ENCODE assay signal across 8 mouse cellular contexts in the genomic region with DNA sequence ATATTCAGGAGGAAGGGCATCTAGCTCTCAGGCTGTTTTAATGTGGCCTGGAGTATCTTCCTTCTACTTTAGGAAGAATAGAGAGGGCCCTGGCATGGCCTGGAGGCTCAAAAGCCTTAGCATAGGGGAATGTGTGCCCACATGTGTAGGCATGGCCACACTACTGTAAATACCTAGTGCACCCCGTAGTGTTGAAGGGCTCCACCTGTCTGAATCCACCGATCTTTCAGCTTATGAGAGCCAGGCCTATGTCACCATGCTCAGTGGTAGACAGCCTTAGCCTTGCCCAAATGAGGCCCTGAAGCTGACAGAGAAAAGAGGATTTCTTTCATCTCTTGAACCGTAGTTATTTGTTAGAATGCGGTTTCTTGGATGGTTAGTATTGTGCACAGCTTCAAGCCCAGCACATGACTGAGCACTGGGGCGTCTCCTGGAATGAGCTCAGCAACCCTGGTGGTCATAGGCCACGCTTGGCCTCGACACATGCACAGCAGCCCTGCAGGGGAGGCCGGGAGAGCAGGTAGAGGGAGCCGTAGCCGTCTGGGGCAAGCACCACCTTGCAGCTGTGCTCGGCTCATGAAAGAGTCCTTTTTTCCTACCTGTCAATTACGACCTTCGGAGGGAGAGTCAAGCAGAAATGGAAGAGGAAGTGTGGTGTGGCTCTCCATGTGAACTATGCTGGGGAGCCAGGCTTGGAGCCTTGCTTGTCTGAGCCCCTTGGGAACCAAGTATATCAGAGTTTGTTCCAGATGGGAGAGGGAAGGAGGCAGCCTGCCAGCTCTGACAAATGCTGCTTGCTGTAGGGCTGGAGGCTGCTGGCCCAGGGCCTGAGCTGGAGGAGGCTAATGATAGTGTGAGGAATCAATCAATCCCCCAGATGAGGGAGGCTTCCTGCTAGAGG. TPM values are rescaled to one million over a fixed set of nuclear protein-coding genes. Genes with fewer than 3 reads are reported as not detected.
A peak's percentile ranks its signal among the peaks of the same experiment; 100 is the strongest.
DNase-seq lines count a peak whose midpoint lies in the region; ATAC-seq lines count a peak whose summit lies in the region.

No protein-coding gene starts in this region.

- peak overlapping the region; percentile 83 for H3K27ac ChIP-seq in hindbrain, embryonic 13.5 days
- H3K27ac ChIP-seq in lung, embryonic 15.5 days, result peak overlapping the region; percentile 94

- peak overlapping the region; percentile 49; the same call in 1 of the 2 replicates for H3K9ac ChIP-seq in hindbrain, embryonic 13.5 days
- H3K9ac ChIP-seq in lung, embryonic 15.5 days, result no peak overlapping the region

- H3K36me3 ChIP-seq in hindbrain, embryonic 13.5 days, result peaks cover 4% of the 10 kb centered on the region; the same call in 1 of the 2 replicates
- no peaks in the 10 kb centered on the region for H3K36me3 ChIP-seq in lung, embryonic 15.5 days

- H3K4me2 ChIP-seq in hindbrain, embryonic 13.5 days, result no peak overlapping the region; the same call in 1 of the 2 replicates
- H3K4me2 ChIP-seq in lung, embryonic 15.5 days, result peak overlapping the region; percentile 26; the same call in 1 of the 2 replicates

- peak; percentile 83 for ATAC-seq in hindbrain, embryonic 13.5 days (ENCODE audit: low FRiP score)
- ATAC-seq in lung, embryonic 15.5 days (ENCODE audit: borderline replicate concordance, extremely low read depth, low FRiP score, low TSS enrichment), result peak; percentile 90
- ATAC-seq in erythroid progenitor cell, adult 5-6 weeks (replicated peaks; ENCODE audit: low FRiP score, poor library complexity, severe bottlenecking), result no peak

- H3K4me1 ChIP-seq in hindbrain, embryonic 13.5 days (replicated peaks), result peaks cover 37% of the 10 kb centered on the region
- peaks cover 47% of the 10 kb centered on the region for H3K4me1 ChIP-seq in lung, embryonic 15.5 days

- WGBS in hindbrain, embryonic 13.5 days, result 53% methylated on average over 13 of the region's 13 CpGs
- 23% methylated on average over 13 of the region's 13 CpGs for WGBS in lung, embryonic 15.5 days

- DNase-seq in Muller cell, postnatal 12 days (ENCODE audit: inconsistent ontology term), result peak; percentile 89
- peak; percentile 60 for DNase-seq in brain, embryonic 18.5 days (ENCODE audit: low read depth, low spot score)
- DNase-seq in gastrocnemius, adult 8-10 months (ENCODE audit: low spot score in 2 of 2), result peak; percentile 80 to 86
- peak; percentile 88 to 90 for DNase-seq in layer of hippocampus, postnatal 10 days (ENCODE audit: low spot score in 2 of 2)
- DNase-seq in right cerebral cortex, postnatal 10 days (ENCODE audit: low spot score in 2 of 2), result peak; percentile 94

- H3K27me3 ChIP-seq in hindbrain, embryonic 13.5 days, result no peaks in the 10 kb centered on the region
- no peaks in the 10 kb centered on the region for H3K27me3 ChIP-seq in lung, embryonic 15.5 days

- H3K9me3 ChIP-seq in hindbrain, embryonic 13.5 days, result no peaks in the 10 kb centered on the region
- no peaks in the 10 kb centered on the region for H3K9me3 ChIP-seq in lung, embryonic 15.5 days

- no peak overlapping the region for H3K4me3 ChIP-seq in hindbrain, embryonic 13.5 days
- H3K4me3 ChIP-seq in lung, embryonic 15.5 days, result no peak overlapping the region

RNA-seq across cellular contexts. Expression of a gene that starts 15.8 kb away (rescaled TPM):
- total RNA-seq in gastrocnemius, adult 8-10 months (2022), result 1 to 10 TPM; 1.6 to 4.1 (median 3.4) TPM
- 38.9 and 41.6 TPM in 2 replicates for polyA plus RNA-seq in hindbrain, embryonic 13.5 days (2015; fragmentation: Nextera tagmentation; extraction: Ambion mirVana)
- total RNA-seq in layer of hippocampus, postnatal 10 days (2021), result 10 to 100 TPM; 12.8 to 15.5 TPM
- 48.0 and 52.7 TPM in 2 replicates for polyA plus RNA-seq in lung, embryonic 15.5 days (2015; fragmentation: Nextera tagmentation; extraction: Ambion mirVana)
- total RNA-seq in erythroid progenitor cell, adult 5-6 weeks (2015; ENCODE audit: low replicate concordance), result 4.3 and 7.5 TPM in 2 replicates
- total RNA-seq in erythroid progenitor cell, adult 5-6 weeks (2017; ENCODE audit: low replicate concordance), result 3.2 and 3.9 TPM in 2 replicates
